Mouse (Mus musculus) midbrain, embryonic 15.5 days (tissue): ENCODE data around the gene Wnt9b. TPM values are rescaled to one million over a fixed set of nuclear protein-coding genes. Genes with fewer than 3 reads are reported as not detected.

Source experiments
- ATAC-seq: fragments of 200-750 bp; cut with Nextera tagmentation; replicated peaks from 2 replicates; pipeline ENCODE4 v1.8.0; 2017; ENCODE audit warnings: moderate TSS enrichment
- H3K27ac ChIP-seq: fragments of 300-500 bp; sonication (generic); 2 replicates; pipeline ENCODE4 v1.5.1; 2015; ENCODE audit warnings: mild to moderate bottlenecking, inconsistent platforms
- H3K27me3 ChIP-seq: fragments of 300-500 bp; sonication (generic); replicated peaks from 2 replicates; pipeline ENCODE4 v1.6.1; 2015; ENCODE audit warnings: inconsistent platforms
- H3K36me3 ChIP-seq: fragments of 300-500 bp; sonication (generic); replicated peaks from 2 replicates; pipeline ENCODE4 v1.6.1; 2015; ENCODE audit warnings: inconsistent platforms
- H3K4me1 ChIP-seq: fragments of 300-500 bp; sonication (generic); 2 replicates; pipeline ENCODE4 v1.6.1; 2015; ENCODE audit warnings: inconsistent platforms
- H3K4me2 ChIP-seq: fragments of 300-500 bp; sonication (generic); 2 replicates; pipeline ENCODE4 v1.6.1; 2015; ENCODE audit warnings: inconsistent platforms, mild to moderate bottlenecking, moderate library complexity
- H3K4me3 ChIP-seq: fragments of 300-500 bp; sonication (generic); 2 replicates; pipeline ENCODE4 v1.5.1; 2015; ENCODE audit warnings: mild to moderate bottlenecking, inconsistent platforms
- H3K9ac ChIP-seq: fragments of 300-500 bp; sonication (generic); 2 replicates; pipeline ENCODE4 v1.6.1; 2015; ENCODE audit warnings: mild to moderate bottlenecking, inconsistent platforms
- H3K9me3 ChIP-seq: fragments of 300-500 bp; sonication (generic); 2 replicates; pipeline ENCODE4 v1.6.1; 2016; ENCODE audit warnings: inconsistent platforms
- WGBS: fragments of 180-500 bp; shearing (Covaris S2); methylation state at CpG from one replicate; pipeline ENCODE4 v1.1.7; 2015; ENCODE audit warnings: mixed read lengths; 5-methylcytosine and 5-hydroxymethylcytosine counted together
- polyA plus RNA-seq: library from polyadenylated mRNA; unstranded; fragments of >200 nt; fragmentation: Nextera tagmentation; extraction: Ambion mirVana; gene quantifications from 2 replicates; pipeline ENCODE4 v1.2.1, GENCODE M21; 2015

Gene Wnt9b
- polyA plus RNA-seq, 1 experiment from 2014 or later = 1.3 TPM

DNA sequence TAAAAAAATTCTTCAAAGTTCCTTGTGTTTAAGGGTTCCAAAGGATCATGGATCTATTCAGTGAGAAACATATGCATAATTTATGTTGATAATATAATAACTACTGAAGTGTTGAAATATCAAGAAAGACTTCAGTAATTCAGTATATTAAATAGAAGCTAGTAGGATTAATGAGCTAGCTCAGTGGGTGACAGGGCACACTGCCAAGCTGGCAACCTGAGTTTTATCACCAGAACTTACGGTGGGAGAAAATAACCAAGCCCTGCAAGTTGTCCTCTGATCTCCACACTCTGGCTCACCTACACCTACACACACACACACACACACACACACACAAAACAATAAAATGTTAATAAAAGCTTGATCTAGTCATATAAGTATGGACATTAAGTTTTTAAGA is 56.4 kb downstream of the Wnt9b start:
- H3K9me3 ChIP-seq = no peaks in the 10 kb centered on the region
- H3K27me3 ChIP-seq = no peaks in the 10 kb centered on the region
- no peak for ATAC-seq
- no peak overlapping the region for H3K4me3 ChIP-seq
- peaks cover 21% of the 10 kb centered on the region for H3K4me1 ChIP-seq
- 0 out of 2 replicates have a peak, but pooled peaks cover under 1% of the 10 kb centered on the region for H3K36me3 ChIP-seq
- WGBS = 65% methylated on average over 1 of the region's 1 CpGs
- no peak overlapping the region for H3K4me2 ChIP-seq
- H3K27ac ChIP-seq = no peak overlapping the region
- no peak overlapping the region for H3K9ac ChIP-seq

GRCm38 (mm10) chr11:103691036-103691435 is 58.6 kb downstream of the Wnt9b start:
- H3K27ac ChIP-seq = no peak overlapping the region
- no peak overlapping the region for H3K9ac ChIP-seq
- peaks cover 12% of the 10 kb centered on the region for H3K4me1 ChIP-seq
- peaks cover 15% of the 10 kb centered on the region; the same call in 1 of the 2 replicates for H3K36me3 ChIP-seq
- WGBS = 98% methylated on average over 1 of the region's 1 CpGs
- no peak overlapping the region for H3K4me2 ChIP-seq
- ATAC-seq = no peak
- H3K27me3 ChIP-seq = no peaks in the 10 kb centered on the region
- H3K4me3 ChIP-seq = no peak overlapping the region
- no peaks in the 10 kb centered on the region for H3K9me3 ChIP-seq

DNA sequence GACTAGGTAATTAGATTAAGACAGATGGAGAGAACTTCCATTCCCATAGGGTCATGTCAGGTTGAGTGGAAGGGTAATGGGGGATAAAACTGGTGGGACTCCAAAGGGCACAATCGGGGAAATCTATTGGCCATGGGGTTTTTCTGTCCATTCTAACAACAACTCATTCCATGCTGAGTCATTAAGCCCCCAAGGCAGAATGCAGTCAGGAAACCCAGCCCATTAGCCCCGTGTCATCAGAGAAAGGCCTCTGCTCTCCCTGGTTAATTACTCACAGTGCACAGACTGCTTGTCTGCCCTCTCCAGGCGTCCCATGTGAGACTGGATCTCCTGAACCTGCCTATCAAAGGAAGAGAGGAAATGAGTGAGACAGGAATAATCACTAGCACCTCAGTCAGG is 60.6 kb downstream of the Wnt9b start:
- no peak overlapping the region for H3K4me2 ChIP-seq
- H3K9ac ChIP-seq = no peak overlapping the region
- no peak for ATAC-seq
- H3K9me3 ChIP-seq = no peaks in the 10 kb centered on the region
- H3K27ac ChIP-seq = no peak overlapping the region
- no peaks in the 10 kb centered on the region for H3K27me3 ChIP-seq
- no peak overlapping the region for H3K4me3 ChIP-seq
- 0 out of 2 replicates have a peak, but pooled peaks cover 2% of the 10 kb centered on the region for H3K4me1 ChIP-seq
- WGBS = 46% methylated on average over 3 of the region's 3 CpGs
- peaks cover 34% of the 10 kb centered on the region for H3K36me3 ChIP-seq

DNA sequence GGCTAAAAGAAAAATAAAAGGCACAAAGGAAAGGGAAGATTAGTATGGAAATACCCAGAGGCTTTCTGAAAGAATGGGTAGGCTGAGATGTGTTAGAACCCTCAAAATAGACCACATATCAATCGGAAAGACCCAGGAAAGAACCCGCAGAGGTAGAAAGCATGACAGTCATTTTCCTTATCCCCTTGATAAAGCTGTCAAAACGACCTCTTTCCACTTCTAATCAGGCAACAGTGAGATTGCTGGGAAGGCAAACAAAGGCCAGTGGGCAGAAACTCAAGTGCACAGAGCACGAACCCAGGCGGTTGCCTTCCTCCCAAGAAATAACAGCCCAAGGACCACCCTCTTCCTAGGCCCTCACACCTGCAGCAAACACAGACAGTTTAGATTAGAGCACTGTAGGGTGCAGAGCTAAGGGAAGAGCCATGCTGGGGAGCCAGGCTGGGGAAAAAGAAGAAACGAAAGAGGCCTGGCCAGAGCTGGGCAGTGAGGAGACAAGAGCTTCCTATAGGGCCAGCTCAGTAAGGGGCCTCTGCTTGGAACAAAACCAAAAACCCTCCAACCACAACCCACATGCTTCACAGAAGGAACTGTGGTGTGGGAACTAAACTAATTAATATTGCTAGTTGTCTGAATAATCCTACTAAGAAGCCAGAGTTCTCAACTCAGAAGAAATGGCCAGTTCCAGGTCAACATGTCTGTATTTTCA is 61.2 kb downstream of the Wnt9b start:
- Histone ChIP-seq H3K4me3 (no peak overlapping the region), H3K9ac (no peak overlapping the region), H3K27ac (no peak overlapping the region), H3K4me2 (no peak overlapping the region), H3K9me3 (no peaks in the 10 kb centered on the region), H3K27me3 (no peaks in the 10 kb centered on the region), H3K4me1 (0 out of 2 replicates have a peak, but pooled peaks cover 2% of the 10 kb centered on the region), H3K36me3 (peaks cover 39% of the 10 kb centered on the region)
- WGBS = 64% methylated on average over 6 of the region's 6 CpGs
- ATAC-seq = no peak

- Histone ChIP-seq H3K36me3 (peaks cover 51% of the 10 kb centered on the region), H3K9me3 (no peaks in the 10 kb centered on the region), H3K4me3 (no peak overlapping the region), H3K9ac (no peak overlapping the region), H3K4me2 (no peak overlapping the region), H3K27ac (no peak overlapping the region), H3K27me3 (no peaks in the 10 kb centered on the region), H3K4me1 (no peaks in the 10 kb centered on the region)
- WGBS = 93% methylated on average over 6 of the region's 6 CpGs
- no peak for ATAC-seq
These were observed 62.9 kb downstream of the Wnt9b start for GRCm38 (mm10) chr11:103686706-103687105.

DNA sequence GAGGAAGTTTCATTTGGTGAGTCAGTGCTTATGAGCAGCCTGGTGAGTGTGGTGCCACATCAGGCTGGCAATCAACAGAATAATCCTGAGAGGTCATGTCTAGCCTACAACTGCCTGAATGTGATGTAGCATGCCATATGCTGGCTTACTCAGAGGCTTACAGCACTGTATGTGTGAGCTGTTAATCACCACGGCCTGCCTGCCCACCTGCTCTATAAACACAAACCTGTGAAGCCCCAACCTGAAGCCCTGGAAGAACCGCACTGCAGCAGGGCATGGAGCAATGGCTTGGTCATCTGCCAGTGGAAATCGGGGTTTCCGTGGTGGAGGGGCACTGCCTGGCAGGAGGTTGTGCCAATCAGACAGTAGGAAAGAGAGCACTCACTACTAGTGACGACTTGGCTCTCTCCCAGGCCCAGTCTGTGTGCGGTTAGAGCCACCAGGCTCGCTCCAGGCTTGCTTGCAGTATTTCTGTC is 64.3 kb downstream of the Wnt9b start:
- Histone ChIP-seq H3K9ac (no peak overlapping the region), H3K27me3 (no peaks in the 10 kb centered on the region), H3K4me3 (no peak overlapping the region), H3K4me2 (no peak overlapping the region), H3K36me3 (peaks cover 52% of the 10 kb centered on the region), H3K27ac (no peak overlapping the region), H3K4me1 (no peaks in the 10 kb centered on the region), H3K9me3 (no peaks in the 10 kb centered on the region)
- ATAC-seq = no peak
- WGBS = 85% methylated on average over 7 of the region's 7 CpGs

DNA sequence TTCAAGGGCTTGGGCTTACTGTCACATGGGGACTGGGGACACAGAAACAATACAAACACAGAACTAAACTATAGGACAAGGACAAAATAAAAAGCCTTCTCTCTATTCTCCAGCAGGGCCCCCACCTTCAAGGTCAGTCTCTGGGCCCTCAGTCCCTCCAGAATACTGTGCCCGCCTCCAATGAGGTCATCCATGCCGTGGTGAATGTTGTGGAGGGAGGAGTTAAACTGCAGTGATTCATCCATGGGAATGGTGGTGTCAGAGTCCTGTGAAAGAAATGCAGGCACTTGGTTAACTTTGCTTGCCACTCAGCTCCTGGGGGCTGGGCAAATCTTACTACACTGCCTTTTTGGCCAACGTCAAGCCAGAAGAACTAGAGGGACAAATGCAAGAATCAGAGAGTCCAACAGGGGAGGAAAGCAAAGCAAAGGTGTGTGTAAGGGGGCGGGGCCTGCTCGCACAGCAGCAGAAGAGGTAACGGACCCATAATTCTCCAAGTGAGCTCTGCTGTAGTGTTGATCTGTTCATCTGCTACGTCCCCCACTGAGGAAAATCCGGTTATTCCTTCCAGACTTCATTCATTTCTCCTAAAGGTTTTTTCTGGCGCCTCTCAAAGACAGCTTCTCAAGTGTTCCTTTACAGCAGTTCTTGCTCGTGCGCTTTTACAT is 65.8 kb downstream of the Wnt9b start:
- no peak for ATAC-seq
- Histone ChIP-seq H3K9me3 (no peaks in the 10 kb centered on the region), H3K4me1 (no peaks in the 10 kb centered on the region), H3K4me2 (no peak overlapping the region), H3K4me3 (no peak overlapping the region), H3K9ac (no peak overlapping the region), H3K27ac (no peak overlapping the region), H3K27me3 (no peaks in the 10 kb centered on the region), H3K36me3 (peaks cover 62% of the 10 kb centered on the region)
- WGBS = 87% methylated on average over 11 of the region's 11 CpGs

Other genes starting within 250 kb of the Wnt9b start
- not detected in 2 replicates for gene Lrrc37a, start 245.2 kb downstream of the Wnt9b start, polyA plus RNA-seq
- not detected in 2 replicates for gene Gm884, start 128.7 kb downstream of the Wnt9b start, polyA plus RNA-seq
- gene Lyzl6, start 110.9 kb downstream of the Wnt9b start, polyA plus RNA-seq = not detected in 2 replicates
- 1.1 TPM in 2 replicates for gene Rprml, start 100.3 kb downstream of the Wnt9b start, polyA plus RNA-seq
- gene Gosr2, start 51.9 kb downstream of the Wnt9b start, polyA plus RNA-seq = 90.3 and 92.5 TPM in 2 replicates
- gene Wnt3, start 24.3 kb upstream of the Wnt9b start, polyA plus RNA-seq = 13.1 and 14.8 TPM in 2 replicates
- gene Nsf, start 204.2 kb upstream of the Wnt9b start, polyA plus RNA-seq = 203 and 209 TPM in 2 replicates
- gene Arf2, start 216.9 kb upstream of the Wnt9b start, polyA plus RNA-seq = 223 and 225 TPM in 2 replicates